Mouse (Mus musculus) heart, adult 2 months (tissue): ENCODE results near the gene Gm13023.

Experiments used
- CTCF ChIP-seq: fragments of 200-600 bp; IDR thresholded peaks from 2 replicates; pipeline ENCODE4 v1.8.1; 2022; ENCODE audit warnings: antibody characterized with exemption, mild to moderate bottlenecking, moderate library complexity
- POLR2A ChIP-seq: fragments of 200-500 bp; IDR thresholded peaks from 2 replicates; pipeline ENCODE4 v1.6.1; 2011; ENCODE audit warnings: mild to moderate bottlenecking, low read depth, low read length, control low read depth; ENCODE audit not compliant: insufficient read depth

DNA sequence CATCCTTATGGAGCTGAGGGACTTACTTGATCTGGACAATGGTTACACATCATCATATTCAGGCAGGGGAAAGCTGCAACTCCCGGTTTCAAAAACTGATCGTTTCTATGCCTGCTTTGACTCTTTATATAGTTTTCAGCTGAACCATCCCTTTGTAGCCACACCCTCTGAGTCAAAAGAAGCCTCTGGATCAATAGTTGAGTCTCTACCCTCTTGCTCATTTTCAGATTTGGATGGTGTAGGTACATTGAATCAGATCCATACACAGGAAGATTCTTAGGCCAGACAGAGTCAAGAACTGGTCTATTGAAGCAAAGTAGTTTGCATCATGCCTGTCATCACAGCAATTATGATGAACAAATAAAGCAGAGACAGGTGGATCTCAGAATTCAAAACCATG lies 26.8 kb downstream of the Gm13023 start, which contains the start of gene Gm13084:
- TF ChIP-seq CTCF, result no peak
- no peak for TF ChIP-seq POLR2A
